Mouse (Mus musculus) stomach, postnatal 0 days (tissue): ENCODE results near the gene 2310007B03Rik. TPM values are rescaled to one million over a fixed set of nuclear protein-coding genes. Genes with fewer than 3 reads are reported as not detected.

ENCODE experiments used
- ATAC-seq: fragments of 200-750 bp; cut with Nextera tagmentation; 2 replicates; pipeline ENCODE4 v1.8.0; 2017; ENCODE audit not compliant: low FRiP score, low TSS enrichment
- DNase-seq: peaks from one replicate; pipeline ENCODE4 v3.0.0-alpha.2; 2016; ENCODE audit warnings: low spot score
- H3K27ac ChIP-seq: fragments of 300-500 bp; sonication (generic); replicated peaks from 2 replicates; pipeline ENCODE4 v1.5.1; 2014; ENCODE audit warnings: mild to moderate bottlenecking, control low read depth
- H3K27me3 ChIP-seq: fragments of 300-500 bp; sonication (generic); 2 replicates; pipeline ENCODE4 v1.6.1; 2014; ENCODE audit warnings: low read length; ENCODE audit not compliant: control insufficient read depth, insufficient read depth
- H3K36me3 ChIP-seq: fragments of 300-500 bp; sonication (generic); 2 replicates; pipeline ENCODE4 v1.6.1; 2014; ENCODE audit warnings: low read length, mixed read lengths; ENCODE audit not compliant: control insufficient read depth, insufficient read depth
- H3K4me1 ChIP-seq: fragments of 300-500 bp; sonication (generic); replicated peaks from 2 replicates; pipeline ENCODE4 v1.6.1; 2014; ENCODE audit warnings: antibody characterized with exemption; ENCODE audit not compliant: control insufficient read depth, insufficient read depth
- H3K4me2 ChIP-seq: fragments of 300-500 bp; sonication (generic); replicated peaks from 2 replicates; pipeline ENCODE4 v1.6.1; 2014; ENCODE audit warnings: low read depth, mild to moderate bottlenecking, control low read depth, moderate library complexity
- H3K4me3 ChIP-seq: fragments of 300-500 bp; sonication (generic); 2 replicates; pipeline ENCODE4 v1.5.1; 2014; ENCODE audit warnings: low read depth, low read length, control low read depth
- H3K9ac ChIP-seq: fragments of 300-500 bp; sonication (generic); 2 replicates; pipeline ENCODE4 v1.6.1; 2014; ENCODE audit warnings: mild to moderate bottlenecking, low read length, control low read depth, mixed read lengths
- H3K9me3 ChIP-seq: fragments of 300-500 bp; sonication (generic); 2 replicates; pipeline ENCODE4 v1.6.1; 2016; ENCODE audit warnings: low read length; ENCODE audit not compliant: control insufficient read depth
- CTCF ChIP-seq: IDR thresholded peaks from 2 replicates; pipeline ENCODE4 v1.5.1; 2016; ENCODE audit warnings: antibody characterized with exemption, low read depth, mild to moderate bottlenecking, moderate library complexity
- EP300 ChIP-seq: optimal IDR thresholded peaks from 2 replicates; pipeline ENCODE3; 2016; ENCODE audit warnings: antibody characterized with exemption
- WGBS: fragments of 180-500 bp; shearing (Covaris S2); extraction: QIAGEN DNeasy Blood & Tissue Kit; methylation state at CpG from one replicate; pipeline ENCODE4 v1.1.7; 2014; 5-methylcytosine and 5-hydroxymethylcytosine counted together
- polyA plus RNA-seq: library from polyadenylated mRNA; unstranded; fragments of >200 nt; fragmentation: Nextera tagmentation; extraction: Ambion mirVana; gene quantifications from 2 replicates; pipeline ENCODE4 v1.2.1, GENCODE M21; 2015

2310007B03Rik gene
- polyA plus RNA-seq, 1 experiment from 2014 or later: 27.8 TPM

DNA sequence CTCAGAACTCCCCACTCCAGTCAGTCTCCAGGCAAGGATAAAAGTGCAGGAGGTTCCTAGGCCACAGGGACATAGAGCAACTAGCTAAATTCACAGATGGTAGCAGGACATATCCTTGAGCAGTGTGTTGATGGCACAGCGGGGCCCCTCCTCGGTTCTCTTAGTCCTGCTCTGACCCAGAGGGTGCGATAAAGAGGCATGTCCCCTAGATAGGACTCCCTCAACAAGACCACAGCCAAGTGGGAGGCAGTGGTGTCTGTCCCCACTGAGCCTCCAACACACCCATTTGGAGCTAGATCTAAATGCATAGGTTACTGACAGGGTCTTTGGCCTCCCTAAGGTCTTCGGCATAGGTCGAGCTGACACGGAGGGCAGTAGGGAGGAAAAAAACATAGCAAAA lies 15.1 kb upstream of the 2310007B03Rik start:
- Histone ChIP-seq H3K9ac (no peak overlapping the region), H3K9me3 (no peaks in the 10 kb centered on the region), H3K27ac (no peak overlapping the region), H3K4me1 (peaks cover 7% of the 10 kb centered on the region; the same call in 1 of the 2 replicates), H3K36me3 (no peaks in the 10 kb centered on the region), H3K27me3 (no peaks in the 10 kb centered on the region), H3K4me3 (no peak overlapping the region), H3K4me2 (peak overlapping the region; percentile 61)
- 30% methylated on average over 5 of the region's 6 CpGs for WGBS
- ATAC-seq: no peak
- DNase-seq: no peak
- TF ChIP-seq EP300: no peak
- no peak; the same call in 1 of the 2 replicates for TF ChIP-seq CTCF

DNA sequence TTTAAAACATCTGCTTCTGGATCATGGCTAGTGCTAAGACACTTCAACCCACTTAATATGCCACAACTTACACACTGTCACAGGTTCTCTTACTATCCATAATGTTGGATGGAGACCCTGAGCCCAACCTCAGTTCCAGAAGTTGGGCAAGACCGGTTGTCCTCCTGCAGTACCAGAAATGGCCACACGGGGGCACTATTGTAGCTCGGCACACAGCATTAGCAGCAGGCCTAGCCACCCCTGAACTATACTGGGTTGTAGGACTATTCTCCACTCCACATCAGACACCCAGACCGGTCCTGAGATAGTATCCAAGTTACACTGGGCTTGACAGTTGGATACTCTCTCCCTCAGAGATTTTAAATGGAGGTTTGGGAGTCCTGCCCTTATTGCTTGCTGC lies 13.7 kb upstream of the 2310007B03Rik start:
- Histone ChIP-seq H3K27me3 (no peaks in the 10 kb centered on the region), H3K4me1 (peaks cover 7% of the 10 kb centered on the region; the same call in 1 of the 2 replicates), H3K9ac (no peak overlapping the region), H3K27ac (peak overlapping the region; percentile 2; the same call in 1 of the 2 replicates), H3K36me3 (no peaks in the 10 kb centered on the region), H3K9me3 (no peaks in the 10 kb centered on the region), H3K4me2 (no peak overlapping the region), H3K4me3 (no peak overlapping the region)
- TF ChIP-seq EP300: no peak
- peak; percentile 99 for TF ChIP-seq CTCF
- ATAC-seq (peak; percentile 66), DNase-seq (peak; percentile 90)
- WGBS: 2% methylated on average over 4 of the region's 4 CpGs

DNA sequence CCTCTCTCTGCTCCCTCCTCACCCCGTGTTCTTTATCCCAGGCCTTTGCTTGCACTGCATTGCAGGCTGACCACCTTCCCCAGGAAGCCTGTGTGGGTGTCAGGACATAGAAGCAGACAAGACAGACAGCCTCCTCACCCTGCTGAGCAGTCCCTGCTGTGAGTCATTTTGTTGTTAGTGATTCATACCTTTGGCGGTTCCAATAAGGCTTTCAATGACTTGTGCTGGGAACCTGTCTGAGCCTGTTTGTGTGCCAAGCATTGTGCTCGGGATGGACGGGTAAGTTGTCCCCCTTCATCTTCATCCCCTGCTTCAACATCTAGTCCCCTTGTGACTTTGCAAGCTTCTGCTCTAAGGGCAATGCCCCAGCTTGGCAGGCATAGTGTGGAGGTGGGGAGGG lies 12.9 kb upstream of the 2310007B03Rik start:
- H3K27ac ChIP-seq: peak overlapping the region; percentile 30; the same call in 1 of the 2 replicates
- ATAC-seq (no peak), DNase-seq (no peak)
- WGBS: 60% methylated on average over 4 of the region's 4 CpGs
- no peaks in the 10 kb centered on the region for H3K9me3 ChIP-seq
- H3K4me2 ChIP-seq: no peak overlapping the region
- TF ChIP-seq CTCF: no peak
- peak; percentile 25 for TF ChIP-seq EP300
- no peak overlapping the region for H3K9ac ChIP-seq
- no peak overlapping the region for H3K4me3 ChIP-seq
- no peaks in the 10 kb centered on the region for H3K27me3 ChIP-seq
- H3K36me3 ChIP-seq: no peaks in the 10 kb centered on the region
- H3K4me1 ChIP-seq: peaks cover 7% of the 10 kb centered on the region; the same call in 1 of the 2 replicates

GRCm38 (mm10) chr1:93168295-93168775 lies 7.6 kb upstream of the 2310007B03Rik start, which contains the start of gene Crocc2:
Gene Crocc2, plus strand, starts transcription at chr1:93168725.
- no peak for ATAC-seq
- Histone ChIP-seq H3K4me1 (no peaks in the 10 kb centered on the region), H3K27ac (no peak within 1 kb of the TSS), H3K27me3 (no peaks in the 10 kb centered on the region), H3K4me2 (no peak within 1 kb of the TSS), H3K9ac (no peak within 1 kb of the TSS), H3K4me3 (no peak within 1 kb of the TSS), H3K36me3 (no peaks in the 10 kb centered on the region), H3K9me3 (no peaks in the 10 kb centered on the region)
- no peak for DNase-seq
- TF ChIP-seq CTCF: no peak
- no peak for TF ChIP-seq EP300
- WGBS: 33% methylated on average over 10 of the region's 10 CpGs

DNA sequence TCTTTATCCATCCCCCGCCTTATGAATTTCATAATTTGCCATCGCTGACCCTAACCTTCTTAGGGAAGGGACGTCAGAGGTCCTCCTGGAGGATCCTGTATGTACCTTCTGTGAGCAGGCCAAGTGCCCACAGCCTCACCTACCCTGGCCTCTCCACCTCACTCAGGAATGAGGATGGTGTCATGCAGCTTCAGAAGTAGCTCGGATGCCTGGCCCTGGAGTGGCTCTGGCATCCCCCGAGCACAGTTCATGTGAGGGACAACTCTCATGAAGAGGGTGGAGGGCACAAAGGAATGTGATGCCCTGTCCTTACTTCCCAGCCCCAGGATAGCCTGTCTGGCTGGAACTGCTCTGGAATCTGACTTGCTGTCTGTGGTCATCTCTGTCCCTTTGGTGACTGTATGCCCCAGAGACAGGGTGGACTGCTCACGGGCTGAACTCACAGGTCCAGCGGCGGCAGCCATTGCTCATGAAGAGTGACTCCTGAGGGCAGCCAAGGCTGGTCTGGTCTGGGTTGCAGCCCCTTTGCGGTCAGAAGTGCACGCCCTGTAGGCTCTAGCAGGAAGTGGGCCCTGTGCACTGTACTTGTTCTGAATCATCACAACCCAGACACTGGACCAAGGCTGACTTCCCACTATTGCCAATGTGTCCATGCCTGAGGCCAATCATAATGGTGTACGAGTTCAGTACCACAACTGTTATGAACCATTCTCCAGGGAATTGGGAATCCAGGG lies 5.8 kb upstream of the 2310007B03Rik start:
- no peak for DNase-seq
- Histone ChIP-seq H3K4me2 (no peak overlapping the region), H3K4me1 (no peaks in the 10 kb centered on the region), H3K27ac (0 out of 2 replicates have a peak overlapping the region, but pooled peaks have one; percentile 18), H3K4me3 (no peak overlapping the region), H3K27me3 (no peaks in the 10 kb centered on the region), H3K9ac (no peak overlapping the region), H3K36me3 (no peaks in the 10 kb centered on the region), H3K9me3 (no peaks in the 10 kb centered on the region)
- 79% methylated on average over 11 of the region's 11 CpGs for WGBS
- no peak for ATAC-seq
- TF ChIP-seq CTCF: no peak
- TF ChIP-seq EP300: no peak

DNA sequence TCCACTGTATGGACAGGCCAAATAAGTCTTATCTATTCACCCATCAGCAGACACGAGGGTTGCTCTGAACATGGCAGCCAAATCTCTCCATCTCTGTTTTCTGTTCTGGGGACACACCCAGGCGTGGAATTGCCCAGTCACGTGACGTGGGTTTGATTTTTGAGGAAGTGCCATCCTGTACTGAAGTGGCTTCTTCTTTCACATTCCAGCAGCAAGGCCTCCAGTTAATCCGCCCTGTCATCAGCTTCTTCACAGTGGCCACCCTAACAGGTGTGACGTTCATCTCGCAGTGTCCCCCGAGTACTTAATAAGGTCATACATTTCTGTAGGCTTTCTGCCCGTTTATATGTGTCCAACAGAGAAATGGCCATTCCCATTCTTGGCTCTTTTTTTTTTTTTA lies 4.7 kb upstream of the 2310007B03Rik start:
- Histone ChIP-seq H3K4me2 (no peak overlapping the region), H3K4me1 (no peaks in the 10 kb centered on the region), H3K27me3 (no peaks in the 10 kb centered on the region), H3K4me3 (no peak overlapping the region), H3K9ac (no peak overlapping the region), H3K36me3 (no peaks in the 10 kb centered on the region), H3K9me3 (no peaks in the 10 kb centered on the region), H3K27ac (no peak overlapping the region)
- ATAC-seq (no peak), DNase-seq (no peak)
- TF ChIP-seq EP300 (no peak), CTCF (no peak)
- 68% methylated on average over 9 of the region's 9 CpGs for WGBS
